Mouse (Mus musculus) embryonic facial prominence, embryonic 12.5 days (tissue): Measurements from ENCODE around the gene Cmip. TPM values are rescaled to one million over a fixed set of nuclear protein-coding genes. Genes with fewer than 3 reads are reported as not detected.

Experiments used
- ATAC-seq: fragments of 200-750 bp; cut with Nextera tagmentation; 2 replicates; pipeline ENCODE4 v1.8.0; 2017; ENCODE audit not compliant: insufficient number of reproducible peaks, insufficient read depth, low FRiP score, low TSS enrichment
- H3K27ac ChIP-seq: fragments of 300-500 bp; sonication (generic); 2 replicates; pipeline ENCODE4 v1.5.1; 2016; ENCODE audit warnings: mild to moderate bottlenecking
- H3K27me3 ChIP-seq: fragments of 300-500 bp; sonication (generic); 2 replicates; pipeline ENCODE4 v1.6.1; 2016; ENCODE audit warnings: mild to moderate bottlenecking, moderate library complexity
- H3K36me3 ChIP-seq: fragments of 300-500 bp; sonication (generic); 2 replicates; pipeline ENCODE4 v1.6.1; 2016; ENCODE audit warnings: mild to moderate bottlenecking
- H3K4me1 ChIP-seq: fragments of 300-500 bp; sonication (generic); 2 replicates; pipeline ENCODE4 v1.6.1; 2016
- H3K4me2 ChIP-seq: fragments of 300-500 bp; sonication (generic); replicated peaks from 2 replicates; pipeline ENCODE4 v1.6.1; 2016; ENCODE audit warnings: mild to moderate bottlenecking, moderate library complexity
- H3K4me3 ChIP-seq: fragments of 300-500 bp; sonication (generic); 2 replicates; pipeline ENCODE4 v1.5.1; 2016; ENCODE audit warnings: mild to moderate bottlenecking
- H3K9ac ChIP-seq: fragments of 300-500 bp; sonication (generic); 2 replicates; pipeline ENCODE4 v1.6.1; 2016; ENCODE audit warnings: mild to moderate bottlenecking, moderate library complexity
- H3K9me3 ChIP-seq: fragments of 300-500 bp; sonication (generic); 2 replicates; pipeline ENCODE4 v1.6.1; 2016; ENCODE audit warnings: mild to moderate bottlenecking, moderate library complexity
- WGBS: fragments of 180-500 bp; shearing (Covaris S2); methylation state at CpG from one replicate; pipeline ENCODE4 v1.1.7; 2016; 5-methylcytosine and 5-hydroxymethylcytosine counted together
- polyA plus RNA-seq: library from polyadenylated mRNA; unstranded; fragments of >200 nt; fragmentation: Nextera tagmentation; extraction: Ambion mirVana; gene quantifications from 2 replicates; pipeline ENCODE4 v1.2.1, GENCODE M21; 2016

Cmip gene
- polyA plus RNA-seq, 1 experiment from 2014 or later, result 16.8 TPM

DNA sequence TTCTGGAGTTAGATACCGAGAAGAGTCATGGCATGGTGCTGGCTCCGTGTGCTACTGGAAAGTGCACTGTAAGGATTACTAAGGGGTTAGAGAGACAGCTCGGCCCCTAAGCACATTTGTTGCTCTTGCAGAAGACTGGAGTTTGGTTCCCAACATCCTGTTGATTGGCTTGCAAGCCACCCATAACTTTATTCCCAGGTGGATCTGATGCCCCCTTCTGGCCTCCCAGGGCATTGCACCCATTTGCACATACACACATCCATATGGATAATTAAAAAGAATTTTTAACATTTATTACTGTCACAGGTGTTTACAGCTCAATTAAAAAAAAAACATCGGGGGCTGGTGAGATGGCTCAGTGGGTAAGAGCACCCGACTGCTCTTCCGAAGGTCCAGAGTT, 207.7 kb downstream of the Cmip start:
- WGBS, result 94% methylated on average over 6 of the region's 6 CpGs
- Histone ChIP-seq H3K4me1 (0 out of 2 replicates have a peak, but pooled peaks cover under 1% of the 10 kb centered on the region), H3K9me3 (no peaks in the 10 kb centered on the region), H3K27me3 (no peaks in the 10 kb centered on the region), H3K27ac (no peak overlapping the region), H3K36me3 (0 out of 2 replicates have a peak, but pooled peaks cover 6% of the 10 kb centered on the region), H3K4me2 (no peak overlapping the region), H3K9ac (no peak overlapping the region), H3K4me3 (no peak overlapping the region)
- no peak for ATAC-seq

GRCm38 (mm10) chr8:117465250-117465649, 208.4 kb downstream of the Cmip start:
- Histone ChIP-seq H3K9me3 (no peaks in the 10 kb centered on the region), H3K9ac (no peak overlapping the region), H3K27ac (no peak overlapping the region), H3K4me3 (no peak overlapping the region), H3K36me3 (0 out of 2 replicates have a peak, but pooled peaks cover 6% of the 10 kb centered on the region), H3K4me1 (peaks cover 8% of the 10 kb centered on the region; the same call in 1 of the 2 replicates), H3K27me3 (no peaks in the 10 kb centered on the region), H3K4me2 (no peak overlapping the region)
- WGBS, result 43% methylated on average over 5 of the region's 5 CpGs
- ATAC-seq, result no peak

DNA sequence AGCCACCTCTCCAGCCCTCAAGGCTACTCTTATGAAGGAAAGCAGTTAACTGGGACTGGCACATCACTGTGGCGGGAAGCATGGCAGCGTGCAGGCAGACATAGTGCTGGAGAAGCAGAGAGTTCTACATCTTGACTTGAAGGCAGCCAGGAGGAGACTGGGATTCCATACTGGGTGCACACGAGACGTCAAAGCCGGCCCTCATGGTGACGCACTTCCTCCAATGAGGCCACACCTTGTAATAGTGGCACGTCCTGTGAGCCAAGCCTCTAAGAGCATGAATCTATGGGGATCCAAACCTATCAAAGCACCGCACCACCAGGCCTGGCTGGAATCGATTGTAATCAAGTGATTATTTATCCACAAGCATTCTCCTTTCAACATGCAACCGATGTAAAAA, 210.6 kb downstream of the Cmip start:
- H3K4me1 ChIP-seq, result peaks cover 11% of the 10 kb centered on the region; the same call in 1 of the 2 replicates
- no peaks in the 10 kb centered on the region for H3K9me3 ChIP-seq
- H3K4me3 ChIP-seq, result no peak overlapping the region
- H3K9ac ChIP-seq, result no peak overlapping the region
- H3K27ac ChIP-seq, result no peak overlapping the region
- no peaks in the 10 kb centered on the region for H3K27me3 ChIP-seq
- no peak for ATAC-seq
- no peak overlapping the region for H3K4me2 ChIP-seq
- 83% methylated on average over 10 of the region's 10 CpGs for WGBS
- no peaks in the 10 kb centered on the region for H3K36me3 ChIP-seq

- Histone ChIP-seq H3K9me3 (no peaks in the 10 kb centered on the region), H3K4me1 (peaks cover 11% of the 10 kb centered on the region; the same call in 1 of the 2 replicates), H3K36me3 (no peaks in the 10 kb centered on the region), H3K4me2 (peak overlapping the region; percentile 51), H3K9ac (no peak overlapping the region), H3K27me3 (no peaks in the 10 kb centered on the region), H3K27ac (peak overlapping the region; percentile 47; the same call in 1 of the 2 replicates), H3K4me3 (peak overlapping the region; percentile 26)
- peak; percentile 35 for ATAC-seq
- 29% methylated on average over 16 of the region's 16 CpGs for WGBS
Observed at GRCm38 (mm10) chr8:117469431-117470341, 212.8 kb downstream of the Cmip start.

GRCm38 (mm10) chr8:117470342-117470781, 213.5 kb downstream of the Cmip start:
- H3K27ac ChIP-seq, result peak overlapping the region; percentile 59; the same call in 1 of the 2 replicates
- no peaks in the 10 kb centered on the region for H3K9me3 ChIP-seq
- peak overlapping the region; percentile 34; the same call in 1 of the 2 replicates for H3K9ac ChIP-seq
- H3K4me1 ChIP-seq, result peaks cover 11% of the 10 kb centered on the region; the same call in 1 of the 2 replicates
- peak; percentile 81 for ATAC-seq
- H3K4me3 ChIP-seq, result peak overlapping the region; percentile 26
- H3K36me3 ChIP-seq, result no peaks in the 10 kb centered on the region
- peak overlapping the region; percentile 51 for H3K4me2 ChIP-seq
- under 1% methylated on average over 8 of the region's 14 CpGs for WGBS
- no peaks in the 10 kb centered on the region for H3K27me3 ChIP-seq

DNA sequence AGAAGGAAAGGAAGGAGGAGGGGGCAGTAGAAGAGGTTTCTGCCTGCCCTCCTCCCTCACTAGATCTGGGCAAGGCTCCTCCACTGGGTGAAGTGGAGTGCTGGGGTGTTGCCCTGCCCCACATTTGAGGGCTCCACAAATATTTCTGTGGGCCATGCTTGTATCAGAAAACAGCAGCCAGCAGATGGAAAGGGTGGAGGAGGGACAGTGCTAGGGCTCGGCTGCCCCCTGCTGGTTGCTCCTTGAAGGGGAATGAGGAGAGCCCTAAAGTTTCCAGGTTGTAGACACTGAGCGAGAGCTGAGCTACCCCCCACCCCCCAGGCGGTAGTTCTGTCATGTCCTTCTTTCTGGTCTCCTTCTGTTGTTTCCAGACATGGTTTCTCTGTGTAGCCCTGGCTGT, 214.3 kb downstream of the Cmip start:
- Histone ChIP-seq H3K27ac (no peak overlapping the region), H3K36me3 (no peaks in the 10 kb centered on the region), H3K4me1 (peaks cover 11% of the 10 kb centered on the region; the same call in 1 of the 2 replicates), H3K4me3 (no peak overlapping the region), H3K9ac (no peak overlapping the region), H3K27me3 (no peaks in the 10 kb centered on the region), H3K9me3 (no peaks in the 10 kb centered on the region), H3K4me2 (no peak overlapping the region)
- no peak for ATAC-seq
- WGBS, result 19% methylated on average over 3 of the region's 3 CpGs

DNA sequence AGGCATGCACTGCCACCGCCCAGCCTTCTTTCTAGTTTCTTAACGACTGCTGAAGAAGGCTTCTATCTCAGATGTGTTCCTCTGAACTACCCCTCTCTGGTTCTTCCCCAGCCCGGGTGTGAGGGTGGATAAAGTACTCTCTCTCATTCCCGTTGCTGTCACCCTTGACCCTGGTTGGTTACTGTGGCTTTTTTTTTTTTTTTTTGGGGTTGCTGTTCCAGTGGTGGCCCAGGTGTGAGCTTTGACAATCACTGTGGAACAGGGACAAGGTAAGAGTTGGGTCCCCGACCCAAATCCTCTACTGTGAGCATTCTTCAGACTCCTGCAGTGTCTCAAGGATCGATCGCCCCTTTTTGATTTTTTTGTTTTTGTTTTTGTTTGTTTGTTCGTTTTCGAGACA, 214.8 kb downstream of the Cmip start:
- Histone ChIP-seq H3K27ac (no peak overlapping the region), H3K36me3 (no peaks in the 10 kb centered on the region), H3K9ac (no peak overlapping the region), H3K4me3 (no peak overlapping the region), H3K4me2 (no peak overlapping the region), H3K4me1 (peaks cover 11% of the 10 kb centered on the region; the same call in 1 of the 2 replicates), H3K9me3 (no peaks in the 10 kb centered on the region), H3K27me3 (no peaks in the 10 kb centered on the region)
- 74% methylated on average over 9 of the region's 9 CpGs for WGBS
- no peak for ATAC-seq

DNA sequence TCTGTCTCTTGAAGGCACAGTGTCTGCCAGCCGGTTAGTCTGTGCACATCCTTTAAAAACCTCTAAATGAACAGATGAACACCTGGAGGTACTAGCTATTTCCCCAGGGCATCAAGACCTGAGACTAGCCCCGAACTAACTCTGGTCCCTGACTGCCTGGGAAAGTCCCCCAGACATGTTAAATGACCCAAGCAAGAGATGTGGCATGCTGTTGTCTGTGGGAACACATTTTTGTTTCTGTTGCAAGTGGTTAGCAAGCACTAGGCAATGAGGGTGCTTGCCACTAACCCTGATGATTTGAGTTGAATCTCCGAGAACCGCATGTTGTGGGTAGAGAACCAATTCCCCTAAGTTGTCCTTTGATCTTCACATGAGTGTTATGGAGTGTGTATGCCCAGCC, 215.5 kb downstream of the Cmip start:
- Histone ChIP-seq H3K27ac (no peak overlapping the region), H3K4me3 (no peak overlapping the region), H3K9ac (no peak overlapping the region), H3K4me2 (no peak overlapping the region), H3K4me1 (peaks cover 11% of the 10 kb centered on the region; the same call in 1 of the 2 replicates), H3K27me3 (no peaks in the 10 kb centered on the region), H3K36me3 (no peaks in the 10 kb centered on the region), H3K9me3 (no peaks in the 10 kb centered on the region)
- WGBS, result 88% methylated on average over 4 of the region's 4 CpGs
- ATAC-seq, result no peak

DNA sequence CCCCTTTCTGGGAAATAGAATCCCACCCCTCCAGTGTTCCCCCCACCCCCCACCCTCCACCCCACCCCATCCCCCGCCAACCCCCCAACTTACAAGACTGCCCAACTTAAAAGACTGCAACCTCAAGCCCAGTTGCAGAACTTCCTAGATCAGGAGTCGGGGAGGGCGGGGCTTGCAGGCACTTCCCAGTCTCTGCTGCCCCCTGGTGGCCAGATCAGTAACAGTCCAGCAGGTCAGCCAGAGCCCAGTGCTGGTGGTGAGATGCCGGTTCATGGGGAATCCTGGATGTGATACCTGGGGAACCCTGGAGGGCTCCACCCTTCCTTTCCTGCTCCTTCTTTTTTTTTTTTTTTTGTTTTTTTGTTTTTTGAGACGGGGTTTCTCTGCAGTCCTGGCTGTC, 218.1 kb downstream of the Cmip start:
- ATAC-seq, result 0 out of 2 replicates have a peak, but pooled peaks have one; percentile 24
- 2% methylated on average over 5 of the region's 5 CpGs for WGBS

GRCm38 (mm10) chr8:117475819-117476218, 219.0 kb downstream of the Cmip start:
- Histone ChIP-seq H3K9me3 (no peaks in the 10 kb centered on the region), H3K27me3 (no peaks in the 10 kb centered on the region), H3K9ac (no peak overlapping the region), H3K4me3 (no peak overlapping the region), H3K36me3 (no peaks in the 10 kb centered on the region), H3K4me2 (no peak overlapping the region), H3K4me1 (no peaks in the 10 kb centered on the region; the same call in 1 of the 2 replicates), H3K27ac (no peak overlapping the region)
- ATAC-seq, result no peak
- WGBS, result 82% methylated on average over 7 of the region's 7 CpGs

More for the DNA sequence above, 218.1 kb downstream of the Cmip start:
- Histone ChIP-seq H3K4me1 (peaks cover 6% of the 10 kb centered on the region; the same call in 1 of the 2 replicates), H3K4me3 (no peak overlapping the region), H3K9me3 (no peaks in the 10 kb centered on the region), H3K36me3 (no peaks in the 10 kb centered on the region), H3K4me2 (no peak overlapping the region), H3K27me3 (no peaks in the 10 kb centered on the region), H3K27ac (no peak overlapping the region), H3K9ac (no peak overlapping the region)

DNA sequence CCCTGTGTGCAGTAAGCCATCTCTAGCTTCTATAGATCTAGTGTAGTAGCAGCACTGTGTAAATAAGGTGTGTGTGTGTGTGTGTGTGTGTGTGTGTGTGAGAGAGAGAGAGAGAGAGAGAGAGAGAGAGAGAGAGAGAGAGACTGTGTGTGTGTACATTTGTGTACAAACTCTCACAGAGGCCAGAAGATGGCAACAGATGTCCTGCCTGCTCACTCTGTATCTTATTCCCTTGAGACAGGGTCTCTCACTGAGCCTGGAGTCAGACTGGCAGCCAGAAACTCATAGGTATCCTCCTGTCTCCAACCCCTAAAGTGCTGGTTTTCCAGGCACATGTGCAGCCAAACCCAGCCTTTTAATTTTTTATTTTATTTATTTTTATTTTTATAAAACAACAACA, 221.2 kb downstream of the Cmip start:
- no peak for ATAC-seq
- no peaks in the 10 kb centered on the region for H3K4me1 ChIP-seq
- no peak overlapping the region for H3K9ac ChIP-seq
- H3K27ac ChIP-seq, result no peak overlapping the region
- H3K36me3 ChIP-seq, result no peaks in the 10 kb centered on the region
- no peak overlapping the region for H3K4me3 ChIP-seq
- no peaks in the 10 kb centered on the region for H3K9me3 ChIP-seq
- no peak overlapping the region for H3K4me2 ChIP-seq
- H3K27me3 ChIP-seq, result no peaks in the 10 kb centered on the region

DNA sequence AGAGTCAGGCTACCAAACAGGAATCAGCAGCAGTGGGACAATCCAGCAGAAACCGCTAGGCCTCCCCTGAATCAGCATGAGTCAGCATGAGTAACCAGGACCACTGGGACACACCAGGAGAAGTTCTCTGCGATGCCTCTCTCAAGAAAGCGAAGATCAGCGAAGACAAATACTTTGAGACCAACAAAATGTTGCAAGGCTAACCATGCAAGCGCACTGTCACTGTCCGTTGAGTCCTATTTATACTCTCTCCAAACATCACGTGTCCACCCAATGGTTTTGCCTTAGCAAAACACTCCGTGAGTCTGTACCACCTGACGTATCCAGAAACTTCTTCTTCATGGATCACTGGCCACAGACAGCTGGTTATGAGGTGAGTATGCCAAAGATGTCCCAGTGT, 223.1 kb downstream of the Cmip start:
- H3K27me3 ChIP-seq, result no peaks in the 10 kb centered on the region
- no peaks in the 10 kb centered on the region for H3K36me3 ChIP-seq
- no peaks in the 10 kb centered on the region for H3K4me1 ChIP-seq
- no peak overlapping the region for H3K4me2 ChIP-seq
- no peak overlapping the region for H3K9ac ChIP-seq
- 91% methylated on average over 9 of the region's 9 CpGs for WGBS
- no peak overlapping the region for H3K27ac ChIP-seq
- no peak overlapping the region for H3K4me3 ChIP-seq
- no peaks in the 10 kb centered on the region for H3K9me3 ChIP-seq
- ATAC-seq, result no peak
